Mouse (Mus musculus): ENCODE results near the gene 4921524J17Rik. TPM values are rescaled to one million over a fixed set of nuclear protein-coding genes. Genes with fewer than 3 reads are reported as not detected.

4921524J17Rik gene
- polyA plus RNA-seq (2015; fragmentation: Nextera tagmentation; extraction: Ambion mirVana) = 71.5 and 83.9 TPM in 2 replicates

DNA sequence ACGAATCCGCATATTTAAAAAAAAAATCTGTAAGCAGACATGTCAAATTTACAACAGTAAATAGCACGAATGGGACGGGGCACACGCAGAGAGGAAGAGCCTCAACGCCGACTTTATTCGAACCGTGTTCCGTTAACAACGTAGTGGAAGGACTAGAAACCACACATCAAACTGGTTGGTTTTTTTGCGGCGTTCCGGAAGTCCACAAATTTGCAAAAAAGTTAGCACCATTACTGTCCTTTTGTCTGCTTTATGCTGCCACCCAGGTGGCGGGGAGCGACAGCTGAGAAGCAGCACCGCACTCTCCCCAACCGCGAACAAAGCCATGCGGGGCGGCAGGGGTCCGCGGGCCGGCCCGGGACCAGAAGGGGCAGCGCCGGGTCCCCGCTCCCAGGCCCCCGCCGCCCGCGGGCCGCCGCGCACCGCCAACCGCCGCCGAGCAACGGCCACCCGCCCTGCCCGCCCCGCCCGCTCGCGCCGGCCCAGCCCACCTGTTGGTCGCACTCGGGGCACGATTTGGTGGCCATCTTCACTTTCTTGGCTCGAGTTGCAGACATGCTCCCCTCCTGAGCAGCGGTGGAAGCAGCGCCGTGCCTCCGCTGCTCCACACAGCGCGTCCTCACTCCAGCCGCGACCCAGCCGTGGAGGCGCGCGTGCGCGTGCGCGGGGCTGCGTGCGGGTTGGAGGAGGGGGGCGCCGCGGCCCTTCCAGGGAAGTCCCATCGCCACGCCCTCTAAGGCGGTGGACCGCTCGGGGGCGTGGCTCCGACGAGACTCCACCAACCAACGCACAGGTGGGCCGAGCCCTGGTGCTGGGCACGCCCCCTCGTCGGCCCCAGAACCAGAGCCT lies at the start of gene 4921524J17Rik:
4921524J17Rik (minus strand) TSS at position 666 of the 849 bp plus-strand sequence.
- Histone ChIP-seq H3K9ac (replicated peaks; ENCODE audit: low read depth, low read length) (peak within 1 kb of the TSS; percentile 80), H3K36me3 (ENCODE audit: control insufficient read depth, insufficient read depth) (no peaks in the 10 kb centered on the region), H3K27me3 (replicated peaks; ENCODE audit: control insufficient read depth, insufficient read depth, low read length) (no peaks in the 10 kb centered on the region), H3K27ac (ENCODE audit: low read length) (peak within 1 kb of the TSS; percentile 89), H3K9me3 (ENCODE audit: control insufficient read depth, low read length) (no peaks in the 10 kb centered on the region), H3K4me2 (ENCODE audit: low read length) (peak within 1 kb of the TSS; percentile 75), H3K4me1 (replicated peaks; ENCODE audit: control insufficient read depth, insufficient read depth, low read length) (peaks cover 23% of the 10 kb centered on the region), H3K4me3 (replicated peaks; ENCODE audit: low read length) (peak within 1 kb of the TSS; percentile 87)
- under 1% methylated on average over 84 of the region's 85 CpGs for whole genome bisulfite sequencing
- ATAC-seq = peak; percentile 99

DNA sequence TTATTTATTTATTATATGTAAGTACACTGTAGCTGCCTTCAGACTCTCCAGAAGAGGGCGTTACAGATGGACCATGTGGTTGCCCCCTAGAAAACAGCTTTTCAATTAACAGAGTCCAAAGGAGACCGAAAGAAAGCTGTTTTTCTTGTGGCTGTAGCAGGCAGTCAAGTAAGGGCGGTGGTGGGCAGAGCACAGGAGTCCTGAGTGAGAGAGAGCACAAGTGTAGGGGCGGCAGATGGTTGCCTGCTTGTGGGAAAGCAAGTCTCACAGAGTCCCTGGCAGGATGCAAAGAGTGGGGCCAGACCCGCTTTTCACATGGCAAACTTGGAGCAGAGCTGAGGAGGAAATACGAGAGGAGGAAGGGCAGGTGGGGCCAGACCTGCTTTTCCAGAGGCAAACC lies 49.8 kb upstream of the 4921524J17Rik start:
- no peak overlapping the region for H3K27ac ChIP-seq (ENCODE audit: low read length)
- no peak overlapping the region for H3K4me2 ChIP-seq (ENCODE audit: low read length)
- H3K4me1 ChIP-seq (replicated peaks; ENCODE audit: control insufficient read depth, insufficient read depth, low read length) = 0 out of 2 replicates have a peak, but pooled peaks cover 2% of the 10 kb centered on the region
- no peak overlapping the region for H3K9ac ChIP-seq (replicated peaks; ENCODE audit: low read depth, low read length)
- ATAC-seq = peak; percentile 58
- H3K36me3 ChIP-seq (ENCODE audit: control insufficient read depth, insufficient read depth) = no peaks in the 10 kb centered on the region
- H3K27me3 ChIP-seq (replicated peaks; ENCODE audit: control insufficient read depth, insufficient read depth, low read length) = no peaks in the 10 kb centered on the region
- 60% methylated on average over 6 of the region's 6 CpGs for WGBS
- no peak overlapping the region for H3K4me3 ChIP-seq (replicated peaks; ENCODE audit: low read length)
- H3K9me3 ChIP-seq (ENCODE audit: control insufficient read depth, low read length) = no peaks in the 10 kb centered on the region

DNA sequence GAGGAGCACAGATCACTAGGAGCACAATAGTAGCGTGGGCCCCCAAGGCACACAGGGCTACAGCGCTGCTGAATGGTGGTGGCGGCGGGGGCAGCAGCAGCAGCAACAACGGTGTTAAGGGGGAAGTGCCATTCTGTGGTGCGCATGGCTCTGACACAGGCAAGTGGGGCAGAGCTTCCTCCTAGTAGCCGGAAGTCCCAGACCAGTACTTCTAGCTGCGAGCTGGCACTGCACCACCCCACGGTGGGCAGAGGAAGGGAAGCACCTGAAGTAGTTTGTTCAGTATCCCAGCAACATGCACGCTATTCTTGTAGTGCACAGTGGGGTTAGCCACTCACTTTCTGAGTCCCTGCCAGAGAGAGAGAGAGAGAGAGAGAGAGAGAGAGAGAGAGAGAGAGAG lies 49.3 kb upstream of the 4921524J17Rik start:
- peak overlapping the region; percentile 13; the same call in 1 of the 2 replicates for H3K4me2 ChIP-seq (ENCODE audit: low read length)
- H3K9ac ChIP-seq (replicated peaks; ENCODE audit: low read depth, low read length) = 0 out of 2 replicates have a peak overlapping the region, but pooled peaks have one; percentile 18
- H3K36me3 ChIP-seq (ENCODE audit: control insufficient read depth, insufficient read depth) = no peaks in the 10 kb centered on the region
- H3K4me1 ChIP-seq (replicated peaks; ENCODE audit: control insufficient read depth, insufficient read depth, low read length) = 0 out of 2 replicates have a peak, but pooled peaks cover 2% of the 10 kb centered on the region
- H3K27ac ChIP-seq (ENCODE audit: low read length) = no peak overlapping the region
- WGBS = 27% methylated on average over 10 of the region's 10 CpGs
- H3K27me3 ChIP-seq (replicated peaks; ENCODE audit: control insufficient read depth, insufficient read depth, low read length) = no peaks in the 10 kb centered on the region
- H3K9me3 ChIP-seq (ENCODE audit: control insufficient read depth, low read length) = no peaks in the 10 kb centered on the region
- no peak overlapping the region for H3K4me3 ChIP-seq (replicated peaks; ENCODE audit: low read length)
- peak; percentile 43; the same call in 1 of the 2 replicates for ATAC-seq

DNA sequence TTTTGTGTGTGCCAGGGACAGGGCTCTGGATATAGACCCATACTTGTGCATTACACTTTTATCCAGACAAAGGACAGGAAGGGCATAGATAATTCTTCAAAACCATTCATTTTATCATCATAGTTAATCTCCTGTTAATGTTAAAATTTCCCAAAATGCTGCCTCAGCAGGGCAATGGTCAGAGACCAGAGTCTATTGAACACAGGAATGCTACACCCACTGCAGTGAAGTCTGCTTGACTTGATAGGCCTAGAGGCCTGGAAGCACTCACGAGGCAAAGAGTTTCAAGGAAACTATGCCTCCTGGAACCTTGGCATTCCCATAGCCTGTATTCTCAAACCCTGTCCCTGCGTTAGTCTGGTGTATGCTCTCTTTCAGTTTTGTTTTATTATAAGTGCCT lies 47.1 kb upstream of the 4921524J17Rik start:
- H3K4me2 ChIP-seq (ENCODE audit: low read length) = no peak overlapping the region
- H3K4me3 ChIP-seq (replicated peaks; ENCODE audit: low read length) = no peak overlapping the region
- H3K9me3 ChIP-seq (ENCODE audit: control insufficient read depth, low read length) = no peaks in the 10 kb centered on the region
- H3K27ac ChIP-seq (ENCODE audit: low read length) = no peak overlapping the region
- H3K9ac ChIP-seq (replicated peaks; ENCODE audit: low read depth, low read length) = no peak overlapping the region
- H3K4me1 ChIP-seq (replicated peaks; ENCODE audit: control insufficient read depth, insufficient read depth, low read length) = 0 out of 2 replicates have a peak, but pooled peaks cover 2% of the 10 kb centered on the region
- WGBS = 85% methylated on average over 2 of the region's 2 CpGs
- no peak for ATAC-seq
- no peaks in the 10 kb centered on the region for H3K27me3 ChIP-seq (replicated peaks; ENCODE audit: control insufficient read depth, insufficient read depth, low read length)
- H3K36me3 ChIP-seq (ENCODE audit: control insufficient read depth, insufficient read depth) = no peaks in the 10 kb centered on the region

DNA sequence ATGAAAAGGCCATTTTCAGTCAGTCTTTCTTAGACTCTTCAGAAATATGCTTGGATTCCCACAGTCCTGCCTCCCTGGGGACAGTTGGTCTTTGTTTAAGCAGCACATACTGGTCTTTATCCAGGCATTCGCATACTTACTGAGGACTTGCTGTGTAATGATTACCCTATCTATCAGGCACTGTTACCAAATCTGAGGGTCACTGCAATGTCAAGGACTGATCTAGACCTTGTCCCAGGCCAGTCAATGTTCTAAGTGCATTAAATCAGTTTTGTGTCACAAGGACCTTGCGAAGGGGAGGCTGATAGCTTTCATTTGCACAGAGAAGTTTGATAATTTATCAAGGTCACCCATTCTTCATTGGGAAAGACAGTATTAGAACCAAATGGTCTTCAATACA lies 45.8 kb upstream of the 4921524J17Rik start:
- Histone ChIP-seq H3K27me3 (replicated peaks; ENCODE audit: control insufficient read depth, insufficient read depth, low read length) (no peaks in the 10 kb centered on the region), H3K9ac (replicated peaks; ENCODE audit: low read depth, low read length) (no peak overlapping the region), H3K9me3 (ENCODE audit: control insufficient read depth, low read length) (no peaks in the 10 kb centered on the region), H3K4me3 (replicated peaks; ENCODE audit: low read length) (no peak overlapping the region), H3K4me1 (replicated peaks; ENCODE audit: control insufficient read depth, insufficient read depth, low read length) (0 out of 2 replicates have a peak, but pooled peaks cover 2% of the 10 kb centered on the region), H3K27ac (ENCODE audit: low read length) (no peak overlapping the region), H3K4me2 (ENCODE audit: low read length) (no peak overlapping the region), H3K36me3 (ENCODE audit: control insufficient read depth, insufficient read depth) (no peaks in the 10 kb centered on the region)
- WGBS = 82% methylated on average over 2 of the region's 2 CpGs
- no peak for ATAC-seq

DNA sequence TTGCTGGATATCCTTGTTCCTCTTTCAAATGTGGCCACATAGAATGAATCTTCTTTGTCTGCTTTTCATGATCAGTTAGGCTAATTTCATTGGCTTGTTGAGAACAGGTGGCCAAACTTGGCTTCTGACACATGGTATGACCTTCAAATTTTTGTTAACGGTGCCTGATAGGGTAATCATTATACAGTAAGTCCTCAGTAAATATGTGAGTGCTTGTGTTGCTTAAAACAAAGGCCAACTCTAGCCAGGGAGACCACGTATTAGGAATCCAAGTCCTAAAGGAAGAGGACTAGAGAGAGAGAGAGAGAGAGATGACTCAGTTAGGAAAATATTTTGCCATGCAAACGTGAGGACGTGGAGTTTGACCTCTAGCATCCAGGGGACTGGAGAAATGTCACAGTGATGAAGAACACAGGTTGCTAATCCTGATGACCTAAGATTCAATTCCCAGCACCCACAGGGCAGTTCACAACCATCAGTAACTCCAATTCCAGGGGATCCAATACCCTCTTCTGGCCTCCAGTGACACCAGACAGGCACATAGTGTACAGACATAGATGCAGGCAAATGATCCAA lies 44.4 kb upstream of the 4921524J17Rik start:
- no peaks in the 10 kb centered on the region for H3K4me1 ChIP-seq (replicated peaks; ENCODE audit: control insufficient read depth, insufficient read depth, low read length)
- no peaks in the 10 kb centered on the region for H3K36me3 ChIP-seq (ENCODE audit: control insufficient read depth, insufficient read depth)
- no peak overlapping the region for H3K4me2 ChIP-seq (ENCODE audit: low read length)
- no peak overlapping the region for H3K27ac ChIP-seq (ENCODE audit: low read length)
- WGBS = 76% methylated on average over 4 of the region's 4 CpGs
- no peak overlapping the region for H3K4me3 ChIP-seq (replicated peaks; ENCODE audit: low read length)
- no peak for ATAC-seq
- H3K27me3 ChIP-seq (replicated peaks; ENCODE audit: control insufficient read depth, insufficient read depth, low read length) = no peaks in the 10 kb centered on the region
- H3K9ac ChIP-seq (replicated peaks; ENCODE audit: low read depth, low read length) = no peak overlapping the region
- H3K9me3 ChIP-seq (ENCODE audit: control insufficient read depth, low read length) = no peaks in the 10 kb centered on the region

DNA sequence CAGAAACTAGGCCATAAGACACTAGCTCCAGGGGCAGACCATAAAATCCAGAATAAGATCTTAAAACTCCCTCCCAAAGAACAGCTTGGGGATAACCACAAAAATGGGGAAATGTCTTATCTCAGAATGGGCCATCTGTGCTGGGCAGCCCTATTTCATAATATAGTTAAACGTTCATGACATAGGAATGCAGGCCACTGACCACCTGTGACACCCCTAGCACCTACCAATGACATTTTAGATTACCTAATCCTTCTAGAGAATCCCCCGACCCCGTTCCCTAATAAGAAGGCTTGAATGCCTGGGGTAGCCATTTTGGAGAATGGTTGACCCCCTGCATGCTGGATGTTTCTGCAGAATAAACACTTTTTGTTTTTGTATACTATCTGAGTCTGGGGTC lies 42.3 kb upstream of the 4921524J17Rik start:
- Histone ChIP-seq H3K4me1 (replicated peaks; ENCODE audit: control insufficient read depth, insufficient read depth, low read length) (no peaks in the 10 kb centered on the region), H3K27ac (ENCODE audit: low read length) (no peak overlapping the region), H3K9ac (replicated peaks; ENCODE audit: low read depth, low read length) (no peak overlapping the region), H3K9me3 (ENCODE audit: control insufficient read depth, low read length) (no peaks in the 10 kb centered on the region), H3K4me3 (replicated peaks; ENCODE audit: low read length) (no peak overlapping the region), H3K4me2 (ENCODE audit: low read length) (no peak overlapping the region), H3K27me3 (replicated peaks; ENCODE audit: control insufficient read depth, insufficient read depth, low read length) (no peaks in the 10 kb centered on the region), H3K36me3 (ENCODE audit: control insufficient read depth, insufficient read depth) (no peaks in the 10 kb centered on the region)
- ATAC-seq = no peak
- 94% methylated on average over 3 of the region's 3 CpGs for WGBS

DNA sequence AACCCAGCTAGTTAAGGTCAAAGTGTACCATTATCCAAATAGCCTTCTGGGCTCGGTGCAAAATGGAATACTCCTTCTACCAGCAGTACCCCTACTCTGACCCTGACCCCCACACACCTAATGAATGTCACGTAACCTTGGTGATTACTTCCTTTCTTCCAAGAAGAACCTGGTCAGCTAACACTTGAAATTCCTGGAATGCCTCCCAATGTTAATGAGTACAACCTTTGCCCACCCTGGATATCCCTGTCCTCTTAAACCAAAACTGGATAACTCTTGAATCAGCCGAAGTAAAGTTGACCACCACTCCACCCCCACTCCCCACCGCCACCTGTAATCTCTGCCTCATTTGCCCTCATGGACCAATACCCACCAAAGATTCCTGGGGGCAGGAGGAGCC lies 40.6 kb upstream of the 4921524J17Rik start:
- Histone ChIP-seq H3K9me3 (ENCODE audit: control insufficient read depth, low read length) (no peaks in the 10 kb centered on the region), H3K27me3 (replicated peaks; ENCODE audit: control insufficient read depth, insufficient read depth, low read length) (no peaks in the 10 kb centered on the region), H3K27ac (ENCODE audit: low read length) (no peak overlapping the region), H3K4me3 (replicated peaks; ENCODE audit: low read length) (no peak overlapping the region), H3K4me2 (ENCODE audit: low read length) (no peak overlapping the region), H3K36me3 (ENCODE audit: control insufficient read depth, insufficient read depth) (no peaks in the 10 kb centered on the region), H3K9ac (replicated peaks; ENCODE audit: low read depth, low read length) (no peak overlapping the region), H3K4me1 (replicated peaks; ENCODE audit: control insufficient read depth, insufficient read depth, low read length) (no peaks in the 10 kb centered on the region)
- ATAC-seq = no peak
- 94% methylated on average over 4 of the region's 4 CpGs for WGBS

DNA sequence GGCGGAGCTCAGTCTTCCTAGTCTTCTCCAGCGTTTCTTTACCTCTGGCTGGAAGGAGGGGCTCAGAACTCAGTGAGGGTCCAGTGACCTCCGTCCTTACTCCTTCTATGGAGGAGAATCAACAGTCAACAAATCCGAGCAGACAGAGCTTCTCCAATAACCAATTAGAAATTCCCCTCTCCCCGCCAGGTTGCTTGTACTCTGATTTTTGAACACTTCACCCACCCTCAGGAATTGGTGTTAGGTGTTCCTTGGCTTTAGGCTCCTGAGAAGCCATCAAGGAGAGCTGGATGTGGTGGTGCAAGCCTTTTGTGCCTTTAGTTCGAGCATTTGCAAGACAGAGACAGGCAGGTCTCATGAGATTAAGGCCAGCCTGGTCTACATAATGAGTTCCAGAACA lies 40.2 kb upstream of the 4921524J17Rik start:
- H3K9me3 ChIP-seq (ENCODE audit: control insufficient read depth, low read length) = no peaks in the 10 kb centered on the region

More for the DNA sequence above, 40.2 kb upstream of the 4921524J17Rik start:
- WGBS = 67% methylated on average over 6 of the region's 6 CpGs
- Histone ChIP-seq H3K4me3 (replicated peaks; ENCODE audit: low read length) (no peak overlapping the region), H3K27me3 (replicated peaks; ENCODE audit: control insufficient read depth, insufficient read depth, low read length) (no peaks in the 10 kb centered on the region), H3K27ac (ENCODE audit: low read length) (no peak overlapping the region), H3K4me2 (ENCODE audit: low read length) (no peak overlapping the region), H3K4me1 (replicated peaks; ENCODE audit: control insufficient read depth, insufficient read depth, low read length) (no peaks in the 10 kb centered on the region), H3K36me3 (ENCODE audit: control insufficient read depth, insufficient read depth) (no peaks in the 10 kb centered on the region), H3K9ac (replicated peaks; ENCODE audit: low read depth, low read length) (no peak overlapping the region)
- no peak for ATAC-seq

Measured in forebrain, embryonic 16.5 days (tissue).